Mouse (Mus musculus): ENCODE results near the gene Sh2b1. TPM values are rescaled to one million over a fixed set of nuclear protein-coding genes. Genes with fewer than 3 reads are reported as not detected.

Sh2b1 gene
- polyA plus RNA-seq (2016; fragmentation: Nextera tagmentation; extraction: Ambion mirVana), result 60.9 and 66.1 TPM in 2 replicates

GRCm38 (mm10) chr7:126474993-126475581 is at the start of gene Sh2b1:
Gene Sh2b1, minus strand, starts transcription at chr7:126475424.
- peak within 1 kb of the TSS; percentile 94 for H3K27ac ChIP-seq (replicated peaks)
- H3K36me3 ChIP-seq, result peaks cover 27% of the 10 kb centered on the region
- peak; percentile 92 for ATAC-seq (ENCODE audit: low FRiP score, low read depth)
- peak within 1 kb of the TSS; percentile 98 for H3K4me2 ChIP-seq (replicated peaks)
- under 1% methylated on average over 53 of the region's 53 CpGs for WGBS
- H3K4me1 ChIP-seq, result peaks cover 17% of the 10 kb centered on the region
- no peaks in the 10 kb centered on the region for H3K9me3 ChIP-seq
- peak within 1 kb of the TSS; percentile 95 for H3K4me3 ChIP-seq
- H3K27me3 ChIP-seq, result no peaks in the 10 kb centered on the region
- peak within 1 kb of the TSS; percentile 96 for H3K9ac ChIP-seq (replicated peaks)

- no peak for ATAC-seq (ENCODE audit: low FRiP score, low read depth)
- Histone ChIP-seq H3K9ac (replicated peaks) (no peak overlapping the region), H3K27me3 (0 out of 2 replicates have a peak, but pooled peaks cover 5% of the 10 kb centered on the region), H3K4me3 (no peak overlapping the region), H3K4me2 (replicated peaks) (no peak overlapping the region), H3K27ac (replicated peaks) (no peak overlapping the region), H3K36me3 (no peaks in the 10 kb centered on the region), H3K4me1 (0 out of 2 replicates have a peak, but pooled peaks cover 4% of the 10 kb centered on the region), H3K9me3 (no peaks in the 10 kb centered on the region)
- WGBS, result 84% methylated on average over 3 of the region's 3 CpGs
These were observed 48.1 kb upstream of the Sh2b1 start for GRCm38 (mm10) chr7:126523316-126523715.

- Histone ChIP-seq H3K4me1 (no peaks in the 10 kb centered on the region), H3K9me3 (no peaks in the 10 kb centered on the region)
- WGBS, result 72% methylated on average over 2 of the region's 2 CpGs
These were observed 44.3 kb upstream of the Sh2b1 start for GRCm38 (mm10) chr7:126519513-126519912.

GRCm38 (mm10) chr7:126518261-126518941 is 43.2 kb upstream of the Sh2b1 start:
- Histone ChIP-seq H3K27ac (replicated peaks) (no peak overlapping the region), H3K9ac (replicated peaks) (no peak overlapping the region), H3K4me3 (no peak overlapping the region), H3K4me1 (no peaks in the 10 kb centered on the region), H3K4me2 (replicated peaks) (no peak overlapping the region), H3K36me3 (no peaks in the 10 kb centered on the region), H3K27me3 (0 out of 2 replicates have a peak, but pooled peaks cover 5% of the 10 kb centered on the region), H3K9me3 (no peaks in the 10 kb centered on the region)
- 83% methylated on average over 5 of the region's 5 CpGs for WGBS
- ATAC-seq (ENCODE audit: low FRiP score, low read depth), result no peak

More at GRCm38 (mm10) chr7:126519513-126519912, 44.3 kb upstream of the Sh2b1 start:
- Histone ChIP-seq H3K27ac (replicated peaks) (no peak overlapping the region), H3K36me3 (no peaks in the 10 kb centered on the region), H3K27me3 (0 out of 2 replicates have a peak, but pooled peaks cover 5% of the 10 kb centered on the region), H3K4me2 (replicated peaks) (no peak overlapping the region), H3K4me3 (no peak overlapping the region), H3K9ac (replicated peaks) (no peak overlapping the region)
- ATAC-seq (ENCODE audit: low FRiP score, low read depth), result no peak

DNA sequence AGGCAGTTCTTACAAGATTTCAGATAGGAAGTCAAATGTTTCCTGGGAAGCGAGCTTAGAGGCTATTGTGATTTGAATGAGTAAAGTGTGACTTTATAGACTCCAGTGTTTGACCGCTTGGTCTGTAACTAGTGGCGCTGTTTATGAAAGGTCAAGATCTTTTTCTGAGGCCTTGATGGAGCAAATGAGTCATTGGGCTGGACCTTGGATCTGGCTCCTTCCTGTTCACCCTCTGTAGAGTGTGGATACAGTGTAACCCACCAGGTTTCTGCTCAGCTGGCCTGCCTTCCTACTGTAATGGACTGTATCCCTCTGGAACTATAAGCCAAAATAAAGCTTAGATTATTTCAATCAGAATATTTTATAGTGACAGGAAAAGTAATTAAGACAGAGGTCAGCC is 36.1 kb upstream of the Sh2b1 start:
- no peak overlapping the region for H3K4me2 ChIP-seq (replicated peaks)
- no peaks in the 10 kb centered on the region for H3K27me3 ChIP-seq
- no peak overlapping the region for H3K27ac ChIP-seq (replicated peaks)
- no peaks in the 10 kb centered on the region for H3K9me3 ChIP-seq
- no peaks in the 10 kb centered on the region for H3K36me3 ChIP-seq
- no peaks in the 10 kb centered on the region for H3K4me1 ChIP-seq
- 89% methylated on average over 3 of the region's 3 CpGs for WGBS
- no peak overlapping the region for H3K4me3 ChIP-seq
- ATAC-seq (ENCODE audit: low FRiP score, low read depth), result no peak
- H3K9ac ChIP-seq (replicated peaks), result no peak overlapping the region

GRCm38 (mm10) chr7:126507126-126507778 is 32.0 kb upstream of the Sh2b1 start:
- no peaks in the 10 kb centered on the region for H3K27me3 ChIP-seq
- H3K4me3 ChIP-seq, result no peak overlapping the region
- peaks cover 6% of the 10 kb centered on the region; the same call in 1 of the 2 replicates for H3K4me1 ChIP-seq
- H3K27ac ChIP-seq (replicated peaks), result no peak overlapping the region
- WGBS, result 89% methylated on average over 8 of the region's 8 CpGs
- H3K4me2 ChIP-seq (replicated peaks), result no peak overlapping the region
- H3K9me3 ChIP-seq, result no peaks in the 10 kb centered on the region
- ATAC-seq (ENCODE audit: low FRiP score, low read depth), result no peak
- no peaks in the 10 kb centered on the region for H3K36me3 ChIP-seq
- H3K9ac ChIP-seq (replicated peaks), result no peak overlapping the region

DNA sequence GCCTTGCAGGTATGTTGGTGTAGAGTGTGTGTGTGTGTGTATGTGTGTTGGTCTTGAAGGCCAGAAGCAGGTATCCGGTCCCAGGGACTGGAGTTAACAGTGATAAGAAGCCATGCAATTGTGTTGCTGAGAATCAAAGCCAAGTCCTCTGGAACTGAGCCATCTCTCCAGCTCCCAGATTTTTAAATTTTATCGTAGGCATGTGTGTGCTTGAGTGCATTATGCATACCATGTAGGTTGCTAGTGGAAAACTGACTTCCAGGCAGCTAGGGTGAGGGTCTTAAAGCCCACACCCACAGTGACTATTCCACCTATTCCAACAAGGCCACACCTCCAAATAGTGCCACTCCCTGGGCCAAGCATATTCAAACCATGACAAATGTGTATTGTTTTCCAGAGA is 29.7 kb upstream of the Sh2b1 start:
- Histone ChIP-seq H3K4me1 (peaks cover 18% of the 10 kb centered on the region), H3K27me3 (no peaks in the 10 kb centered on the region), H3K4me2 (replicated peaks) (no peak overlapping the region), H3K9ac (replicated peaks) (no peak overlapping the region), H3K27ac (replicated peaks) (no peak overlapping the region), H3K9me3 (no peaks in the 10 kb centered on the region), H3K36me3 (peaks cover 14% of the 10 kb centered on the region), H3K4me3 (no peak overlapping the region)
- 96% methylated on average over 2 of the region's 2 CpGs for WGBS
- no peak for ATAC-seq (ENCODE audit: low FRiP score, low read depth)

DNA sequence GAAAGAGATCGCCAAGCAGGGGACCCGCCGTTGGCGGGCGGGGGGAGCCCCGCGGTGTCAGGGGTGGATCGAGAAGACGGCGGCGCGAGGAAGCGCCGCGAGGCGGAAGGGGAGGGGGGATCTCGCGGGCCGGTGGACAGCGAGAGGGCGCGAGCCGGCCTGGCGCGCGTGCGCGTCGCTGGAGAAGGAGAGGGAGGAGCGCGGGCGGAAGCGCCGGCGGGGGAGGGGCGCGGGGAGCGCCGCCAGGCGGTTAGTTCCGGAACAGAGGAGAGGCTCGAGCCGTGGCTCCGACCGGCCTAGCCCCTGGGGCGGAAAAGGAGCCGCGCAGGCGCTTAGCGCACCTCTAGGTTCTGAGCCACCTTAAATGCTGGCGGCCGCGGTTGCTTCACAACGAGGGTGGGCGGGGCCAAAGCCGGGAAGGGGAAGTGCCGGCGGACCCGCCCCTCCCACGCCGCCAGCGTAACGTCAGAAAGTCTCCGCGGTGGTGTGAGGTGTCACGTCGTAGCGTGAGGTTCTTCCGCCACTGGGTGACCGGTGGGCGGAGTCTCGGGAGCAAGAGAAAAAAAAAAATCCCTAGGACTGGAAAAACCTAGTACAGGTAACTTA is 28.2 kb upstream of the Sh2b1 start, which contains the start of gene Atxn2l:
Gene Atxn2l (minus strand): TSS at position 165 of the 606 bp plus-strand sequence.
- WGBS, result under 1% methylated on average over 71 of the region's 72 CpGs
- peaks cover 29% of the 10 kb centered on the region for H3K36me3 ChIP-seq
- H3K4me2 ChIP-seq (replicated peaks), result peak within 1 kb of the TSS; percentile 68
- H3K9ac ChIP-seq (replicated peaks), result peak within 1 kb of the TSS; percentile 99
- no peaks in the 10 kb centered on the region for H3K27me3 ChIP-seq
- no peaks in the 10 kb centered on the region for H3K9me3 ChIP-seq
- H3K4me1 ChIP-seq, result peaks cover 18% of the 10 kb centered on the region
- H3K4me3 ChIP-seq, result peak within 1 kb of the TSS; percentile 100
- ATAC-seq (ENCODE audit: low FRiP score, low read depth), result peak; percentile 86
- H3K27ac ChIP-seq (replicated peaks), result peak within 1 kb of the TSS; percentile 100

GRCm38 (mm10) chr7:126502751-126503150 is 27.5 kb upstream of the Sh2b1 start:
- no peaks in the 10 kb centered on the region for H3K27me3 ChIP-seq
- 0% methylated on average over 40 of the region's 40 CpGs for WGBS
- peak overlapping the region; percentile 68 for H3K4me2 ChIP-seq (replicated peaks)
- H3K9ac ChIP-seq (replicated peaks), result peak overlapping the region; percentile 99
- peaks cover 18% of the 10 kb centered on the region for H3K4me1 ChIP-seq
- peaks cover 36% of the 10 kb centered on the region for H3K36me3 ChIP-seq
- no peak for ATAC-seq (ENCODE audit: low FRiP score, low read depth)
- no peaks in the 10 kb centered on the region for H3K9me3 ChIP-seq
- peak overlapping the region; percentile 100 for H3K4me3 ChIP-seq
- H3K27ac ChIP-seq (replicated peaks), result peak overlapping the region; percentile 100

GRCm38 (mm10) chr7:126502023-126502741 is 27.0 kb upstream of the Sh2b1 start:
- peak overlapping the region; percentile 99 for H3K9ac ChIP-seq (replicated peaks)
- WGBS, result under 1% methylated on average over 49 of the region's 57 CpGs
- peak overlapping the region; percentile 100 for H3K27ac ChIP-seq (replicated peaks)
- H3K4me3 ChIP-seq, result peak overlapping the region; percentile 100
- H3K4me1 ChIP-seq, result peaks cover 18% of the 10 kb centered on the region
- H3K36me3 ChIP-seq, result peaks cover 41% of the 10 kb centered on the region
- ATAC-seq (ENCODE audit: low FRiP score, low read depth), result peak; percentile 88
- H3K9me3 ChIP-seq, result no peaks in the 10 kb centered on the region
- peak overlapping the region; percentile 68 for H3K4me2 ChIP-seq (replicated peaks)
- no peaks in the 10 kb centered on the region for H3K27me3 ChIP-seq

DNA sequence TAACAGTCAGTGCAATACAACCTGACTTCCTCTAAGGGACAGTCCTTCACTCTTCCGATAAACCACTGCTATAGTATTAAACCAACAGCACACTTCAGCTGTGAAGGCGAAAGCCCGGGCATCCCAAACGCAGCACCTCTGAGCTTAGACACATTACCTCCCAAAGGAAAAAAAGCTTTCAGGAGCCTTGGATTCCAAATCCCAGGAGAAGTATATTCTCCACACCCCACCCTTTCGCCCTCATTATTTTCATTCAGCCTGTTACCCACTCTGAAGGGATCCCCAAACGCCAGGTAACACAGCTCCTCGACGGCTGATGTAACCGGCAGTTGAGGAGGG is 26.4 kb upstream of the Sh2b1 start:
- Histone ChIP-seq H3K4me2 (replicated peaks) (peak overlapping the region; percentile 68), H3K4me3 (peak overlapping the region; percentile 100), H3K36me3 (peaks cover 46% of the 10 kb centered on the region), H3K9ac (replicated peaks) (peak overlapping the region; percentile 99), H3K9me3 (no peaks in the 10 kb centered on the region), H3K27ac (replicated peaks) (peak overlapping the region; percentile 100), H3K27me3 (no peaks in the 10 kb centered on the region), H3K4me1 (peaks cover 18% of the 10 kb centered on the region)
- ATAC-seq (ENCODE audit: low FRiP score, low read depth), result no peak
- 4% methylated on average over 9 of the region's 9 CpGs for WGBS
